Mouse (Mus musculus): ENCODE data around the gene Kras. TPM values are rescaled to one million over a fixed set of nuclear protein-coding genes. Genes with fewer than 3 reads are reported as not detected.

Gene Kras
- polyA plus RNA-seq, 1 experiment from 2014 or later = 99.5 TPM

- H3K27ac ChIP-seq (ENCODE audit: low read length) = no peak overlapping the region
- H3K4me1 ChIP-seq (replicated peaks; ENCODE audit: control insufficient read depth, insufficient read depth, low read length) = peaks cover 11% of the 10 kb centered on the region
- no peaks in the 10 kb centered on the region for H3K9me3 ChIP-seq (ENCODE audit: control insufficient read depth, low read length)
- no peak overlapping the region for H3K9ac ChIP-seq (ENCODE audit: low read length)
- WGBS = 15% methylated on average over 6 of the region's 6 CpGs
- H3K36me3 ChIP-seq (ENCODE audit: control insufficient read depth, insufficient read depth, low read length) = no peaks in the 10 kb centered on the region
- H3K27me3 ChIP-seq (ENCODE audit: control insufficient read depth, insufficient read depth, low read depth, low read length) = no peaks in the 10 kb centered on the region
- no peak overlapping the region for H3K4me3 ChIP-seq (ENCODE audit: low read length)
- no peak overlapping the region for H3K4me2 ChIP-seq (ENCODE audit: low read depth, low read length)
- peak; percentile 39; the same call in 1 of the 2 replicates for ATAC-seq (ENCODE audit: low read depth)
These were observed 70.4 kb downstream of the Kras start for GRCm38 (mm10) chr6:145179665-145180064.

GRCm38 (mm10) chr6:145176474-145176873 lies 73.6 kb downstream of the Kras start:
- Histone ChIP-seq H3K27me3 (ENCODE audit: control insufficient read depth, insufficient read depth, low read depth, low read length) (peaks cover 4% of the 10 kb centered on the region; the same call in 1 of the 2 replicates), H3K27ac (ENCODE audit: low read length) (no peak overlapping the region), H3K4me2 (ENCODE audit: low read depth, low read length) (no peak overlapping the region), H3K4me1 (replicated peaks; ENCODE audit: control insufficient read depth, insufficient read depth, low read length) (peaks cover 12% of the 10 kb centered on the region), H3K36me3 (ENCODE audit: control insufficient read depth, insufficient read depth, low read length) (no peaks in the 10 kb centered on the region), H3K9ac (ENCODE audit: low read length) (no peak overlapping the region), H3K4me3 (ENCODE audit: low read length) (no peak overlapping the region), H3K9me3 (ENCODE audit: control insufficient read depth, low read length) (no peaks in the 10 kb centered on the region)
- no peak for ATAC-seq (ENCODE audit: low read depth)
- 58% methylated on average over 10 of the region's 10 CpGs for WGBS

GRCm38 (mm10) chr6:145175571-145175981 lies 74.5 kb downstream of the Kras start:
- Histone ChIP-seq H3K27ac (ENCODE audit: low read length) (no peak overlapping the region), H3K36me3 (ENCODE audit: control insufficient read depth, insufficient read depth, low read length) (no peaks in the 10 kb centered on the region), H3K9me3 (ENCODE audit: control insufficient read depth, low read length) (no peaks in the 10 kb centered on the region), H3K4me3 (ENCODE audit: low read length) (no peak overlapping the region), H3K4me1 (replicated peaks; ENCODE audit: control insufficient read depth, insufficient read depth, low read length) (peaks cover 12% of the 10 kb centered on the region), H3K9ac (ENCODE audit: low read length) (no peak overlapping the region), H3K27me3 (ENCODE audit: control insufficient read depth, insufficient read depth, low read depth, low read length) (peaks cover 4% of the 10 kb centered on the region; the same call in 1 of the 2 replicates), H3K4me2 (ENCODE audit: low read depth, low read length) (peak overlapping the region; percentile 21; the same call in 1 of the 2 replicates)
- ATAC-seq (ENCODE audit: low read depth) = 0 out of 2 replicates have a peak, but pooled peaks have one; percentile 15
- WGBS = 35% methylated on average over 9 of the region's 9 CpGs

GRCm38 (mm10) chr6:145173781-145174191 lies 76.3 kb downstream of the Kras start:
- peak overlapping the region; percentile 36; the same call in 1 of the 2 replicates for H3K4me2 ChIP-seq (ENCODE audit: low read depth, low read length)
- H3K4me1 ChIP-seq (replicated peaks; ENCODE audit: control insufficient read depth, insufficient read depth, low read length) = peaks cover 12% of the 10 kb centered on the region

GRCm38 (mm10) chr6:145171892-145172606 lies 78.0 kb downstream of the Kras start:
- WGBS = 54% methylated on average over 14 of the region's 14 CpGs
- Histone ChIP-seq H3K9ac (ENCODE audit: low read length) (no peak overlapping the region), H3K27me3 (ENCODE audit: control insufficient read depth, insufficient read depth, low read depth, low read length) (peaks cover 4% of the 10 kb centered on the region; the same call in 1 of the 2 replicates), H3K4me2 (ENCODE audit: low read depth, low read length) (no peak overlapping the region), H3K27ac (ENCODE audit: low read length) (no peak overlapping the region), H3K9me3 (ENCODE audit: control insufficient read depth, low read length) (no peaks in the 10 kb centered on the region), H3K4me3 (ENCODE audit: low read length) (no peak overlapping the region), H3K4me1 (replicated peaks; ENCODE audit: control insufficient read depth, insufficient read depth, low read length) (peaks cover 12% of the 10 kb centered on the region), H3K36me3 (ENCODE audit: control insufficient read depth, insufficient read depth, low read length) (no peaks in the 10 kb centered on the region)
- ATAC-seq (ENCODE audit: low read depth) = no peak

More at GRCm38 (mm10) chr6:145173781-145174191, 76.3 kb downstream of the Kras start:
- Histone ChIP-seq H3K9ac (ENCODE audit: low read length) (peak overlapping the region; percentile 23; the same call in 1 of the 2 replicates), H3K36me3 (ENCODE audit: control insufficient read depth, insufficient read depth, low read length) (no peaks in the 10 kb centered on the region), H3K27me3 (ENCODE audit: control insufficient read depth, insufficient read depth, low read depth, low read length) (peaks cover 4% of the 10 kb centered on the region; the same call in 1 of the 2 replicates), H3K4me3 (ENCODE audit: low read length) (no peak overlapping the region), H3K9me3 (ENCODE audit: control insufficient read depth, low read length) (no peaks in the 10 kb centered on the region), H3K27ac (ENCODE audit: low read length) (no peak overlapping the region)
- ATAC-seq (ENCODE audit: low read depth) = peak; percentile 84
- WGBS = 3% methylated on average over 11 of the region's 11 CpGs

Other genes starting within 250 kb of the Kras start
- 3.3 and 3.7 TPM in 2 replicates for gene Bcat1, start 174.1 kb downstream of the Kras start, polyA plus RNA-seq (2015; fragmentation: Nextera tagmentation; extraction: Ambion mirVana)
- gene Lrmp, start 134.6 kb downstream of the Kras start, polyA plus RNA-seq (2015; fragmentation: Nextera tagmentation; extraction: Ambion mirVana) = 4.1 and 6.1 TPM in 2 replicates
- 1.5 and 3.2 TPM in 2 replicates for gene Casc1, start 39.2 kb downstream of the Kras start, polyA plus RNA-seq (2015; fragmentation: Nextera tagmentation; extraction: Ambion mirVana)
- gene Etfrf1, start 39.1 kb downstream of the Kras start, polyA plus RNA-seq (2015; fragmentation: Nextera tagmentation; extraction: Ambion mirVana) = 28.1 and 29.0 TPM in 2 replicates